Mouse (Mus musculus) hindbrain, embryonic 16.5 days (tissue): Measurements from ENCODE around the gene Col18a1. TPM values are rescaled to one million over a fixed set of nuclear protein-coding genes. Genes with fewer than 3 reads are reported as not detected.

Source experiments
- ATAC-seq: fragments of 200-750 bp; cut with Nextera tagmentation; 2 replicates; pipeline ENCODE4 v1.8.0; 2017; ENCODE audit warnings: moderate TSS enrichment, moderate library complexity
- H3K27ac ChIP-seq: fragments of 300-500 bp; sonication (generic); 2 replicates; pipeline ENCODE4 v1.5.1; 2014; ENCODE audit warnings: low read depth, mild to moderate bottlenecking, control low read depth, low read length, moderate library complexity
- H3K27me3 ChIP-seq: fragments of 300-500 bp; sonication (generic); replicated peaks from 2 replicates; pipeline ENCODE4 v1.6.1; 2014; ENCODE audit warnings: low read length; ENCODE audit not compliant: control insufficient read depth, insufficient read depth
- H3K36me3 ChIP-seq: fragments of 300-500 bp; sonication (generic); 2 replicates; pipeline ENCODE4 v1.6.1; 2014; ENCODE audit warnings: mild to moderate bottlenecking, low read length, moderate library complexity, mixed read lengths; ENCODE audit not compliant: control insufficient read depth, insufficient read depth
- H3K4me1 ChIP-seq: fragments of 300-500 bp; sonication (generic); 2 replicates; pipeline ENCODE4 v1.6.1; 2014; ENCODE audit warnings: low read depth, low read length; ENCODE audit not compliant: control insufficient read depth, insufficient read depth
- H3K4me2 ChIP-seq: fragments of 300-500 bp; sonication (generic); 2 replicates; pipeline ENCODE4 v1.6.1; 2014; ENCODE audit warnings: mild to moderate bottlenecking, low read length, control low read depth, moderate library complexity
- H3K4me3 ChIP-seq: fragments of 300-500 bp; sonication (generic); 2 replicates; pipeline ENCODE4 v1.5.1; 2014; ENCODE audit warnings: mild to moderate bottlenecking, low read length, control low read depth, moderate library complexity
- H3K9ac ChIP-seq: fragments of 300-500 bp; sonication (generic); 2 replicates; pipeline ENCODE4 v1.6.1; 2014; ENCODE audit warnings: low read depth, mild to moderate bottlenecking, control low read depth, low read length, moderate library complexity
- H3K9me3 ChIP-seq: fragments of 300-500 bp; sonication (generic); 2 replicates; pipeline ENCODE4 v1.6.1; 2014; ENCODE audit warnings: mild to moderate bottlenecking, low read length, moderate library complexity; ENCODE audit not compliant: control insufficient read depth
- WGBS: fragments of 180-500 bp; shearing (Covaris S2); extraction: QIAGEN DNeasy Blood & Tissue Kit; methylation state at CpG from one replicate; pipeline ENCODE4 v1.1.7; 2014; 5-methylcytosine and 5-hydroxymethylcytosine counted together
- polyA plus RNA-seq: library from polyadenylated mRNA; unstranded; fragments of >200 nt; fragmentation: Nextera tagmentation; extraction: Ambion mirVana; gene quantifications from 2 replicates; pipeline ENCODE4 v1.2.1, GENCODE M21; 2015

The Col18a1 gene
- polyA plus RNA-seq, 1 experiment from 2014 or later, result 26.4 TPM

- peak overlapping the region; percentile 42; the same call in 1 of the 2 replicates for H3K9ac ChIP-seq
- H3K4me2 ChIP-seq, result no peak overlapping the region
- no peak overlapping the region for H3K4me3 ChIP-seq
- H3K27ac ChIP-seq, result no peak overlapping the region
- WGBS, result 61% methylated on average over 19 of the region's 19 CpGs
- H3K27me3 ChIP-seq, result no peaks in the 10 kb centered on the region
- H3K4me1 ChIP-seq, result peaks cover 4% of the 10 kb centered on the region; the same call in 1 of the 2 replicates
- no peaks in the 10 kb centered on the region for H3K9me3 ChIP-seq
- no peaks in the 10 kb centered on the region for H3K36me3 ChIP-seq
- ATAC-seq, result no peak
Observed at GRCm38 (mm10) chr10:77113489-77114240, 52.7 kb downstream of the Col18a1 start.

DNA sequence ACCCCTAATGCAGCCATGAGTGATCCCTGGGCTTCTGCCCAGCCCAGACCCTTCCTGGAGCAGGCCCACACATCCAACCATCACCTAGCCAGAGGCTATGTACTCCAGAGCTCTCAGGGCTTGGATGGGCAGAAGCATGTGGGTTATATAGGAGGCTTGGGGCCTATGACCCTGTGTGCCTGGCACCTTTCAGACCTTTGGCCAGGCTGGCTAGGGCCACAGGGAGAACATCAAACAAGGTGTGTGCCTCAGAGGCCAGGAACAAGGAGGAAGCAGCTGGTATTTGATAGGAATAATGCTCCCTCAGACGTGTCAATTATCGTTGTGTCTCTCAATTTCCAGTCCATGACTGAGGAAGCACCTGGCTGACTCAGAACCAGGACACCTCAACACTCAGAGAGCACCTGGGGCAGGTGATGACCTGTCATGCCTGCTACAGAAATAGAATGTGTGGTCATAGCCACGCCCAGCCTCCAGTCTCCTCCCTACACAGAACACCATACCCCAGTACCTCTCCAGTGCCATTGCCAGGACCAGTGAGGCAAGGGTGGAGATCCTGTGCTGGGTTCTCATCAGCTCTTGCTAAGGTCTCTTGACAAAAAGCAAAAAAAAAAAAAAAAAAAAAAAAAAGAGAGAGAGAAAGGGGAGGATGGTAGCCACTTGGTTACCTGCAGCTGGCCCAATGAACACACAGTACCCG, 54.6 kb downstream of the Col18a1 start:
- no peak overlapping the region for H3K4me2 ChIP-seq
- peaks cover 4% of the 10 kb centered on the region; the same call in 1 of the 2 replicates for H3K4me1 ChIP-seq
- no peak overlapping the region for H3K4me3 ChIP-seq
- no peaks in the 10 kb centered on the region for H3K36me3 ChIP-seq
- 89% methylated on average over 4 of the region's 4 CpGs for WGBS
- H3K27ac ChIP-seq, result no peak overlapping the region
- H3K9ac ChIP-seq, result no peak overlapping the region
- H3K9me3 ChIP-seq, result no peaks in the 10 kb centered on the region
- ATAC-seq, result no peak
- H3K27me3 ChIP-seq, result no peaks in the 10 kb centered on the region

GRCm38 (mm10) chr10:77110843-77111242, 55.5 kb downstream of the Col18a1 start:
- no peaks in the 10 kb centered on the region for H3K27me3 ChIP-seq
- 58% methylated on average over 7 of the region's 7 CpGs for WGBS
- H3K9me3 ChIP-seq, result no peaks in the 10 kb centered on the region
- H3K36me3 ChIP-seq, result no peaks in the 10 kb centered on the region
- no peaks in the 10 kb centered on the region; the same call in 1 of the 2 replicates for H3K4me1 ChIP-seq
- H3K9ac ChIP-seq, result no peak overlapping the region
- no peak overlapping the region for H3K4me3 ChIP-seq
- H3K27ac ChIP-seq, result no peak overlapping the region
- H3K4me2 ChIP-seq, result no peak overlapping the region
- no peak for ATAC-seq

DNA sequence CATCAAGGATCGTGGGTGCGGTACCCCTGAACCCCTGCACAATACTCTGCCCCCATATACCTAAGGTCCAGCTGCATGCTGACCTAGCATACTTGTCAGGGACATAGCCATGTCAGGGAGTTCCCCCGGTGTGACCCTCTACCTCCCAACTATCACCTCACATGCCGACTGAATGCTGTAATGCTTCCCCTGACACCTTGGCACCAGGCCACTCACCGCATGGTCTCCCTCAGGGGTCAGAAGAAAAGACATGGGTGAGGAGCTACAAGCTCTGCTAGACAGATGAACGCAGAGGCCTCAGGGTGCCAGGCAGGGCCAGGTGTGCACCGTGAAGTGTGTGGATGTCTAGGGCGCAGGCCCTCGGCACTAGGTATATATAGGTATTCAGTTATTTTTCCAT, 56.3 kb downstream of the Col18a1 start:
- Histone ChIP-seq H3K36me3 (no peaks in the 10 kb centered on the region), H3K27ac (no peak overlapping the region), H3K4me1 (no peaks in the 10 kb centered on the region; the same call in 1 of the 2 replicates), H3K4me3 (no peak overlapping the region), H3K9me3 (no peaks in the 10 kb centered on the region), H3K9ac (no peak overlapping the region), H3K4me2 (no peak overlapping the region), H3K27me3 (no peaks in the 10 kb centered on the region)
- WGBS, result 90% methylated on average over 9 of the region's 9 CpGs
- ATAC-seq, result no peak

DNA sequence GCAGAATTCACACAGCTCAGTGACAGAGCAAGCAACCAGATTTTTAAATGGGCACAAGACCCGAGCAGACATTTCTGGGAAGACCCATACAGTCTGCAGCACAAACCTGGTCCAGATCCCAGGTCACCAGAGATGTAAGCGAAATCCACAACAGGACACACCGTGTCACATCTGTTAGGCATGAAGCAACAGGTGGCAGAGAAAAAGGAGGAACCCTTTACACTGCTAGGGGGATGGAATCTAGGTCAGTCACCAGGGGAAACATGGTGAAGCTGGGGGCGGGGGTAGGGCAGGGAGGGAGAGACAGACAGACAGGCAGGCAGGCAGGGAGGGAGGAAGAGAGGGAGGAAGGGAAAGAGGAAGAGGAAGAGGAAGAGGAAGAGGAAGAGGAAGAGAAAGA, 58.2 kb downstream of the Col18a1 start:
- H3K4me2 ChIP-seq, result no peak overlapping the region
- H3K27me3 ChIP-seq, result no peaks in the 10 kb centered on the region
- ATAC-seq, result no peak
- no peak overlapping the region for H3K4me3 ChIP-seq
- no peaks in the 10 kb centered on the region for H3K9me3 ChIP-seq
- no peak overlapping the region for H3K9ac ChIP-seq
- no peak overlapping the region for H3K27ac ChIP-seq
- 84% methylated on average over 4 of the region's 4 CpGs for WGBS
- no peaks in the 10 kb centered on the region for H3K36me3 ChIP-seq
- H3K4me1 ChIP-seq, result no peaks in the 10 kb centered on the region

GRCm38 (mm10) chr10:77104327-77104726, 62.0 kb downstream of the Col18a1 start:
- no peak for ATAC-seq
- Histone ChIP-seq H3K36me3 (no peaks in the 10 kb centered on the region), H3K27ac (no peak overlapping the region), H3K4me3 (no peak overlapping the region), H3K9ac (no peak overlapping the region), H3K9me3 (no peaks in the 10 kb centered on the region), H3K4me1 (no peaks in the 10 kb centered on the region), H3K4me2 (no peak overlapping the region), H3K27me3 (no peaks in the 10 kb centered on the region)

DNA sequence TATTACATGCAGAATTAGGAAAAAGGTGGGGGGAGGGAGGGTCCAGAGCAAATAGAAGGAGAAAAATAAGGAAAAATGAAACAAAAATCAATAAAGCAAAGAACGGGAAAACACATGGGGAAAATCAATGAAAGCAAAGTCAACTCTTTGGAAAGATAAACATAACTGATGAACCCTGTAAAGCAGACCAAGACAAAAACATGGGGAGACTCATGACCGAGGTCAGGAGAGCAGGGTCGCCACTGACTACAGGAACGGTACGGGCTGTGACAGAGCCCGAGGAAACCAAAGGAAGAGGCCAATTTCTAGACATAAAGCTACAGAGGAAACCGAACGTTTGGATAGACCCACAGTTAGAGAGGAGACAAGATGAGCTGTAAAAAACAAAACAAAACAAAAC, 62.7 kb downstream of the Col18a1 start:
- Histone ChIP-seq H3K4me3 (no peak overlapping the region), H3K4me2 (no peak overlapping the region), H3K9me3 (no peaks in the 10 kb centered on the region), H3K27ac (no peak overlapping the region), H3K27me3 (no peaks in the 10 kb centered on the region), H3K36me3 (no peaks in the 10 kb centered on the region), H3K9ac (no peak overlapping the region), H3K4me1 (no peaks in the 10 kb centered on the region)
- 72% methylated on average over 8 of the region's 8 CpGs for WGBS
- ATAC-seq, result no peak

DNA sequence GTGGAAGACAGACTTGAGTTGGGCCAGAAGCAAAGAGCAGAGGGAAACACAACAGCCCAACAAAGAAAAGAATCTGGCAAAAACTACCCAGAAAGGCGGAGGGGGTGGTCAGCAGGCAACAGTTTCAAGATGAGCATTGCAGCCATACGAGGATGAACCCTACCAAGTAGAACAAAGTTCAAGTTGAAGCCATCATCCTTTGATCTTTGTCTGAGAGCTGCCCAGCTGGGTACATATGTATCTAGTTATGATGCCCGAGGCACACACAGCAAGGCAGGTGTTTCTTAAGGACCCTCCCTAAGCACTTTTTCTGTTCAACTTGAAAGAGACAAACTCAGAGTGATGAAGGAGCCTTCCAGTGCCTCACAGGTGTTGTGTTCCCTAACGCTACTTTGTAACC, 66.6 kb downstream of the Col18a1 start:
- Histone ChIP-seq H3K27me3 (no peaks in the 10 kb centered on the region; the same call in 1 of the 2 replicates), H3K4me1 (no peaks in the 10 kb centered on the region; the same call in 1 of the 2 replicates), H3K36me3 (no peaks in the 10 kb centered on the region), H3K4me3 (no peak overlapping the region), H3K27ac (no peak overlapping the region), H3K9ac (no peak overlapping the region), H3K4me2 (no peak overlapping the region), H3K9me3 (no peaks in the 10 kb centered on the region)
- 87% methylated on average over 4 of the region's 4 CpGs for WGBS
- no peak for ATAC-seq

DNA sequence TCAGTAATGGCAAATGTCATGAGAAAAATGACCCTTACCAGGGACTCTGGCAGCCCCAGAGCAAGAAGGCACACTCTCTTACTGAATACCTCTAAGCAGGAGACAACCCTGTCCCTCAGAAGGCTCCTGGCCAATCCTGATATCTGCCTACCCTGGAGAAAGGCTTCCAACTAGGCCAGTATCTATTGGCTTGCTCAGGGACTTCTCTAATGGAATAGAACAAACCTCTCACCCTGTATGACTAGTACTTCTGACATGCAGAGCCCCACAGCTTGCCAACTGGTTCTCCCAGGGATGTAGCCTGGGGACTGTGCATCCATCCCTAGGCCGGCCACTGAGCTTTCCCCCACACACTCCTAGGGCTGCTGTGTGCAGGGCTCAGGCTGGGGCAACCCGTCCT, 67.7 kb downstream of the Col18a1 start:
- no peak overlapping the region for H3K4me2 ChIP-seq
- H3K4me1 ChIP-seq, result no peaks in the 10 kb centered on the region; the same call in 1 of the 2 replicates
- H3K4me3 ChIP-seq, result no peak overlapping the region
- no peaks in the 10 kb centered on the region; the same call in 1 of the 2 replicates for H3K27me3 ChIP-seq
- H3K36me3 ChIP-seq, result no peaks in the 10 kb centered on the region
- H3K9ac ChIP-seq, result no peak overlapping the region
- H3K27ac ChIP-seq, result no peak overlapping the region
- no peak for ATAC-seq
- 87% methylated on average over 2 of the region's 2 CpGs for WGBS
- H3K9me3 ChIP-seq, result no peaks in the 10 kb centered on the region
